ENCODE assay signal across 9 mouse cellular contexts in genomic region chr3:88150999-88151364, GRCm38 (mm10). TPM values are rescaled to one million over a fixed set of nuclear protein-coding genes. Genes with fewer than 3 reads are reported as not detected.
DNase-seq lines count a peak whose midpoint lies in the region; ATAC-seq lines count a peak whose summit lies in the region.
"Had no signal": no experiment of that assay in that cellular context is flagged by ENCODE, and none has a peak within 500 bp of the region (broad histone marks: within the 10 kb centered on the region; RNA-seq: fewer than 3 reads in every experiment).

No protein-coding gene starts in this region.

- peak overlapping the region; percentile 95 for H3K27ac ChIP-seq in heart, embryonic 10.5 days
- peak overlapping the region; percentile 87 for H3K27ac ChIP-seq in hindbrain, embryonic 12.5 days
- no peak overlapping the region; the same call in 1 of the 2 replicates for H3K27ac ChIP-seq in midbrain, embryonic 11.5 days (ENCODE audit: low read depth, low read length)
- H3K27ac ChIP-seq: liver, embryonic 14.5 days had no signal

- peak overlapping the region; percentile 52 for H3K4me3 ChIP-seq in heart, embryonic 10.5 days
- H3K4me3 ChIP-seq in hindbrain, embryonic 12.5 days = no peak overlapping the region
- no peak overlapping the region for H3K4me3 ChIP-seq in midbrain, embryonic 11.5 days (ENCODE audit: low read depth, low read length)

- no peaks in the 10 kb centered on the region for H3K27me3 ChIP-seq in heart, embryonic 10.5 days (ENCODE audit: insufficient read depth, poor library complexity, severe bottlenecking)
- H3K27me3 ChIP-seq in hindbrain, embryonic 12.5 days = no peaks in the 10 kb centered on the region
- no peaks in the 10 kb centered on the region for H3K27me3 ChIP-seq in midbrain, embryonic 11.5 days (ENCODE audit: control insufficient read depth, insufficient read depth, low read length)

- H3K4me1 ChIP-seq in heart, embryonic 10.5 days = peaks cover 87% of the 10 kb centered on the region
- H3K4me1 ChIP-seq in hindbrain, embryonic 12.5 days = peaks cover 74% of the 10 kb centered on the region
- peaks cover 47% of the 10 kb centered on the region for H3K4me1 ChIP-seq in midbrain, embryonic 11.5 days (ENCODE audit: control insufficient read depth, insufficient read depth, low read length)

- WGBS in heart, embryonic 10.5 days = 52% methylated on average over 3 of the region's 3 CpGs
- WGBS in hindbrain, embryonic 12.5 days = 53% methylated on average over 3 of the region's 3 CpGs
- 66% methylated on average over 3 of the region's 3 CpGs for WGBS in midbrain, embryonic 11.5 days

- DNase-seq in heart, embryonic 10.5 days (ENCODE audit: low spot score) = no peak
- no peak for DNase-seq in heart, postnatal 14 days
- peak; percentile 26 for DNase-seq in R1 (ENCODE audit: low read depth, low spot score)
- peak; percentile 84 for DNase-seq in midbrain, embryonic 11.5 days (ENCODE audit: low spot score, missing footprints)
- DNase-seq in retina, embryonic 14.5 days (ENCODE audit: low spot score) = no peak
- no peak for DNase-seq in urinary bladder, adult 2 months (ENCODE audit: low spot score)

- peak overlapping the region; percentile 25 for H3K4me2 ChIP-seq in hindbrain, embryonic 12.5 days (replicated peaks)
- H3K4me2 ChIP-seq in midbrain, embryonic 11.5 days = no peak overlapping the region

- H3K9me3 ChIP-seq in heart, embryonic 10.5 days = no peaks in the 10 kb centered on the region
- no peaks in the 10 kb centered on the region for H3K9me3 ChIP-seq in hindbrain, embryonic 12.5 days (replicated peaks)
- H3K9me3 ChIP-seq in midbrain, embryonic 11.5 days (ENCODE audit: control insufficient read depth, low read length) = no peaks in the 10 kb centered on the region

- 0 out of 2 replicates have a peak, but pooled peaks have one; percentile 6 for ATAC-seq in hindbrain, embryonic 12.5 days (ENCODE audit: low FRiP score)
- no peak for ATAC-seq in midbrain, embryonic 11.5 days (ENCODE audit: low FRiP score)
- ATAC-seq in inflammation-experienced regulatory T-cells, adult 6 months = no peak

- peaks cover 27% of the 10 kb centered on the region for H3K36me3 ChIP-seq in heart, embryonic 10.5 days
- H3K36me3 ChIP-seq in hindbrain, embryonic 12.5 days = peaks cover 7% of the 10 kb centered on the region
- H3K36me3 ChIP-seq in midbrain, embryonic 11.5 days (ENCODE audit: control insufficient read depth, insufficient read depth, low read length) = no peaks in the 10 kb centered on the region

- H3K9ac ChIP-seq in hindbrain, embryonic 12.5 days = no peak overlapping the region; the same call in 1 of the 2 replicates
- peak overlapping the region; percentile 24 for H3K9ac ChIP-seq in midbrain, embryonic 11.5 days (ENCODE audit: low read length)
- H3K9ac ChIP-seq: liver, embryonic 14.5 days had no signal

- intact Hi-C loops in heart, postnatal 14 days (cut with DNase I) = loop anchor here (2.0 kb wide), 1 partner anchor 14 kb away; no protein-coding TSS in a partner anchor

RNA-seq across cellular contexts. Expression of gene Mef2d, which starts 8.8 kb away (rescaled TPM):
- 35.8 and 47.3 TPM in 2 replicates for polyA plus RNA-seq in heart, embryonic 10.5 days (2016; fragmentation: Nextera tagmentation; extraction: Ambion mirVana)
- total RNA-seq in heart, postnatal 14 days (2021) = 100 to 1,000 TPM; 128 to 130 TPM
- polyA plus RNA-seq in hindbrain, embryonic 12.5 days (2016; fragmentation: Nextera tagmentation; extraction: Ambion mirVana) = 17.7 and 20.7 TPM in 2 replicates
- polyA plus RNA-seq in midbrain, embryonic 11.5 days (2014; fragmentation: Nextera tagmentation; extraction: Ambion mirVana) = 9.0 and 10.9 TPM in 2 replicates
- polyA plus RNA-seq in inflammation-experienced regulatory T-cells, adult 6 months (2017; shearing (Covaris generic)) = 10 to 100 TPM; 16.6 to 32.0 (median 27.7) TPM
- polyA plus RNA-seq in urinary bladder, adult 2 months (2012; rRNA removed) = 34.6 and 51.0 TPM in 2 replicates

Comparison
In these comparisons a context has a peak if more than half of its experiments do, and no peak if none do; other contexts are left out.
1. DNase-seq: peak in R1 (single experiment) and midbrain, embryonic 11.5 days (single experiment); none in heart, embryonic 10.5 days (single experiment), heart, postnatal 14 days (0 of 2), retina, embryonic 14.5 days (single experiment) and urinary bladder, adult 2 months (single experiment).